Mouse (Mus musculus): ENCODE data around the gene Pknox2. TPM values are rescaled to one million over a fixed set of nuclear protein-coding genes. Genes with fewer than 3 reads are reported as not detected.
A peak's percentile ranks its signal among the peaks of the same experiment; 100 is the strongest.

Gene Pknox2
- total and polyA plus RNA-seq, 2 experiments from 2014 or later, result 2.0 to 7.3 TPM

DNA sequence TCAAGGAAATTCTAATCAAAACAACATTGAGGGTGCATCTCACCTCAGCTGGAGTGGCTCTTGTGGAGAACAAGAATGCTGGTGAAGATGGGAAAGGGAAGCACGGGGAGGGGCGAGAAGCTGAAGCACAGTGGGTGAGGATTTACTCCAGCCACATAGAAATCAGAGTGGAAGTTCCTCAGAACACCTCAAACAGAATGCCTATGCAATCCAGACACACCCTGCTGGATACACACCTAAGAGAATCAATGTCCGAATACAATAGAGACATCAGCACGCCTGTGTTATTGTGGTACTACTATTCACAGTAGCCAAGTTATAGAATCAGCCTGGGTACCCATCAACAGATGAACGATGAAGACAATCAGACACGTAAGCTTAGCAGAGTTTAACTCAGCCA is 18.2 kb downstream of the Pknox2 start:
- H3K4me3 ChIP-seq (ENCODE audit: low read depth, low read length), result no peak overlapping the region
- H3K36me3 ChIP-seq (replicated peaks; ENCODE audit: control insufficient read depth, insufficient read depth, low read length), result no peaks in the 10 kb centered on the region
- H3K9ac ChIP-seq (replicated peaks; ENCODE audit: low read depth, low read length), result no peak overlapping the region
- 84% methylated on average over 6 of the region's 6 CpGs for WGBS
- no peaks in the 10 kb centered on the region for H3K4me1 ChIP-seq (ENCODE audit: control insufficient read depth, insufficient read depth)
- H3K4me2 ChIP-seq (ENCODE audit: low read depth, low read length), result no peak overlapping the region
- no peaks in the 10 kb centered on the region for H3K9me3 ChIP-seq (replicated peaks; ENCODE audit: control insufficient read depth, low read length)
- no peak for DNase-seq (ENCODE audit: low spot score)
- no peak overlapping the region for H3K27ac ChIP-seq (ENCODE audit: low read depth)
- no peak for TF ChIP-seq CTCF (IDR thresholded peaks at IDR 0.05; ENCODE audit: low read depth)
- no peak for TF ChIP-seq EP300 (IDR thresholded peaks at IDR 0.05; ENCODE audit: low read depth)
- ATAC-seq (ENCODE audit: insufficient read depth, low read depth), result no peak
- no peaks in the 10 kb centered on the region for H3K27me3 ChIP-seq (ENCODE audit: control insufficient read depth, insufficient read depth, low read length)

DNA sequence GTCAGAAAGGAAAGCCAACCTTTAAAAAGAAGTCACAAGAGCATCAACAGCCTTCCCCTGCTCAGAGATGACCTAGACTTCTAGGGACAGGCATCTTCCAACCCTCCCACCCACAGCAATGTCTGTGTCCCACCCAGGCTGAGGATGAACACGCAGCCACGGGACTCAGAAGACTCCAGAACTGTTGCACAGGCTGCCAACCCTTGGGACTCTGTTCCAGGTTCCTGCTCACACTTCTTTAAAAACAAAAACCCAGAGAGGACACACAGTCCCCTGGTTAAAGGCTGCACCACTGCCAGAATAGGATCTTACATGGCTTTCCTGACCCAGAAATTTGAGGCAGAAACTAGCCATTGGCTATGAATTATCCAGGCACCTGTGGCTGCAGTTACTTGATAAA is 21.0 kb downstream of the Pknox2 start:
- Histone ChIP-seq H3K9me3 (replicated peaks; ENCODE audit: control insufficient read depth, low read length) (no peaks in the 10 kb centered on the region), H3K4me1 (ENCODE audit: control insufficient read depth, insufficient read depth) (no peaks in the 10 kb centered on the region), H3K9ac (replicated peaks; ENCODE audit: low read depth, low read length) (no peak overlapping the region), H3K27ac (ENCODE audit: low read depth) (no peak overlapping the region), H3K4me2 (ENCODE audit: low read depth, low read length) (no peak overlapping the region), H3K4me3 (ENCODE audit: low read depth, low read length) (no peak overlapping the region), H3K27me3 (ENCODE audit: control insufficient read depth, insufficient read depth, low read length) (no peaks in the 10 kb centered on the region), H3K36me3 (replicated peaks; ENCODE audit: control insufficient read depth, insufficient read depth, low read length) (no peaks in the 10 kb centered on the region)
- TF ChIP-seq EP300 (IDR thresholded peaks at IDR 0.05; ENCODE audit: low read depth) (no peak), CTCF (IDR thresholded peaks at IDR 0.05; ENCODE audit: low read depth) (no peak)
- ATAC-seq (ENCODE audit: insufficient read depth, low read depth), result no peak
- WGBS, result 82% methylated on average over 2 of the region's 2 CpGs
- DNase-seq (ENCODE audit: low spot score), result no peak

DNA sequence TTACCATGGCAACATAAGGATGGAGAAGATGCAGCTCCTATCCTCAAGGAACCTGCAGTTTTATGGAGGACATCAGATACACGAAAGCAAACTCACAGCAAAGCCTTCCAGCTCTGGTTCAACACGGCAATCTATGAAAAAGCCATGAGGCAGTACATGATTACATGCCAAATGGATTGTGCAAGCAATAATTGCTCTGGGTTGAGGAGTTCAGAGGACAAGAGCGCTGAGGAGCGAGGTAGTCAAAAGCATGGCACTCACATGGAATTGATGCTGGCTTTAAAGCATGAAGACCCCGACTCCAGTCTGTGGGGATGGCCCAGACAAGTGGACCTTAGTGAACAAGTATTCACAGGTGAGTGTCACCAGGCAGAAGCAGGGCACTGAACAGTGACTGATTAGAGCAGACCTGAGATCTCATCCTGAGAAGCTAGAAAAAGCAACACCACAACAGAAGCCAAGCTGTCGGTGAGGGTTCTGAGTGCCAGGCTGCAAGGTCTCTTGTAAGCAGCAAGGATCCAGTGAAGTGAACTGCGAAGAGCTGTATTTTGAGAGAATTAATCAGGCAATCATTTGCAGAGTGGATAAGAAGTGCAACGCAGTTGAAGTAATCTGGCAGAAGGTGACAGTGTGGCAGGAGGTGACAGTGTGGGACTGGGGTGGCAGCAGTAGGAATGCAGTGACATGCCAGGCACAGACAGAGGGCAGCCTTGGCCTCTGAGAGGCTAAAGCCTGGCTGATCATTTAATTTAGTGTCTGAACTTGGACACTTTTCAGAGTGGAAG is 22.3 kb downstream of the Pknox2 start:
- 74% methylated on average over 8 of the region's 8 CpGs for WGBS
- H3K4me3 ChIP-seq (ENCODE audit: low read depth, low read length), result no peak overlapping the region
- no peaks in the 10 kb centered on the region for H3K9me3 ChIP-seq (replicated peaks; ENCODE audit: control insufficient read depth, low read length)
- DNase-seq (ENCODE audit: low spot score) (no peak), ATAC-seq (ENCODE audit: insufficient read depth, low read depth) (no peak)
- H3K9ac ChIP-seq (replicated peaks; ENCODE audit: low read depth, low read length), result no peak overlapping the region
- H3K27ac ChIP-seq (ENCODE audit: low read depth), result no peak overlapping the region
- no peak overlapping the region for H3K4me2 ChIP-seq (ENCODE audit: low read depth, low read length)
- no peak for TF ChIP-seq EP300 (IDR thresholded peaks at IDR 0.05; ENCODE audit: low read depth)
- TF ChIP-seq CTCF (IDR thresholded peaks at IDR 0.05; ENCODE audit: low read depth), result peak; percentile 35
- H3K36me3 ChIP-seq (replicated peaks; ENCODE audit: control insufficient read depth, insufficient read depth, low read length), result no peaks in the 10 kb centered on the region
- H3K4me1 ChIP-seq (ENCODE audit: control insufficient read depth, insufficient read depth), result no peaks in the 10 kb centered on the region
- H3K27me3 ChIP-seq (ENCODE audit: control insufficient read depth, insufficient read depth, low read length), result no peaks in the 10 kb centered on the region

DNA sequence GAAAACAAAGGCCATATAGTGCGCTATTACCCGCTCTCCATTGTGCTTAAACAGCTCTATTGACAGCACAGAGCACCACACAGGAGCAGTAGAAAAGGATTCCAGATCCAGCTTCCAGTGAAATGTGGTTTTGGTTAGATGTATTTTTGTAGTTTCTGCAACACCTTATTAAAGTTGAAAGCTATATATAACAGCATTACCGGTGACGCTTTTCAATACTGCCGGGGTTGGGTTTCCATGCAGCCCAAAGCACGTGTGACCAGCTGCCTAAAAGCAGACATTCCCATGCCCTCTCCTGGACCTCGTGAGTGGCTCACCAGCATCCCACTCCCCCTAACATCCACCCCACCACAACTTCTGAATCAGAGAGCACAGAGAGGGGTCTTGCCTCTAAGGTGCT is 23.8 kb downstream of the Pknox2 start:
- Histone ChIP-seq H3K9me3 (replicated peaks; ENCODE audit: control insufficient read depth, low read length) (no peaks in the 10 kb centered on the region), H3K27ac (ENCODE audit: low read depth) (no peak overlapping the region), H3K36me3 (replicated peaks; ENCODE audit: control insufficient read depth, insufficient read depth, low read length) (no peaks in the 10 kb centered on the region), H3K4me3 (ENCODE audit: low read depth, low read length) (no peak overlapping the region), H3K4me2 (ENCODE audit: low read depth, low read length) (no peak overlapping the region), H3K9ac (replicated peaks; ENCODE audit: low read depth, low read length) (no peak overlapping the region), H3K4me1 (ENCODE audit: control insufficient read depth, insufficient read depth) (no peaks in the 10 kb centered on the region), H3K27me3 (ENCODE audit: control insufficient read depth, insufficient read depth, low read length) (no peaks in the 10 kb centered on the region)
- ATAC-seq (ENCODE audit: insufficient read depth, low read depth), result no peak
- DNase-seq (ENCODE audit: low spot score), result no peak
- WGBS, result 72% methylated on average over 7 of the region's 7 CpGs
- no peak for TF ChIP-seq CTCF (IDR thresholded peaks at IDR 0.05; ENCODE audit: low read depth)
- no peak for TF ChIP-seq EP300 (IDR thresholded peaks at IDR 0.05; ENCODE audit: low read depth)

DNA sequence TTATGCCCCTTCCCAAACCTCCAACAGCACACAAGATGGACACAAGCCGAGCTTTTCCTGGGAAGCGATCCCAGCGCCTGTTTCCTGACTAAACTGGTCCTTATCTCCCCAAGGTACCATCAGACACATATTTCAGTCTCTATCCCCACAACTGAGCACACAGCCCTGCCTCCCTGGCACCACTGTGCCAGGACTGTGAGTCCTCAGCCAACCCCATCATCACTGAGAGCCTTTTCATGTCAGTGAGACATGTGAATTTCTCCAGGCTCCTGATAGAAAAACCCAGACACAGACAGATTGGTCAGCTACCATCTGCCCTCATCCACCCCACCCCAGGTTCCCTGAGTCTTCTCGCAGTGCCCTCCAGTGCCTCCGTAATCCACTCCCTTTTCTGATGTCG is 24.2 kb downstream of the Pknox2 start:
- H3K27ac ChIP-seq (ENCODE audit: low read depth), result no peak overlapping the region
- no peak overlapping the region for H3K4me3 ChIP-seq (ENCODE audit: low read depth, low read length)
- H3K9me3 ChIP-seq (replicated peaks; ENCODE audit: control insufficient read depth, low read length), result no peaks in the 10 kb centered on the region
- WGBS, result 67% methylated on average over 6 of the region's 6 CpGs
- DNase-seq (ENCODE audit: low spot score) (no peak), ATAC-seq (ENCODE audit: insufficient read depth, low read depth) (no peak)
- TF ChIP-seq CTCF (IDR thresholded peaks at IDR 0.05; ENCODE audit: low read depth) (no peak), EP300 (IDR thresholded peaks at IDR 0.05; ENCODE audit: low read depth) (no peak)
- no peaks in the 10 kb centered on the region for H3K36me3 ChIP-seq (replicated peaks; ENCODE audit: control insufficient read depth, insufficient read depth, low read length)
- H3K27me3 ChIP-seq (ENCODE audit: control insufficient read depth, insufficient read depth, low read length), result no peaks in the 10 kb centered on the region
- no peak overlapping the region for H3K9ac ChIP-seq (replicated peaks; ENCODE audit: low read depth, low read length)
- no peak overlapping the region for H3K4me2 ChIP-seq (ENCODE audit: low read depth, low read length)
- no peaks in the 10 kb centered on the region for H3K4me1 ChIP-seq (ENCODE audit: control insufficient read depth, insufficient read depth)

DNA sequence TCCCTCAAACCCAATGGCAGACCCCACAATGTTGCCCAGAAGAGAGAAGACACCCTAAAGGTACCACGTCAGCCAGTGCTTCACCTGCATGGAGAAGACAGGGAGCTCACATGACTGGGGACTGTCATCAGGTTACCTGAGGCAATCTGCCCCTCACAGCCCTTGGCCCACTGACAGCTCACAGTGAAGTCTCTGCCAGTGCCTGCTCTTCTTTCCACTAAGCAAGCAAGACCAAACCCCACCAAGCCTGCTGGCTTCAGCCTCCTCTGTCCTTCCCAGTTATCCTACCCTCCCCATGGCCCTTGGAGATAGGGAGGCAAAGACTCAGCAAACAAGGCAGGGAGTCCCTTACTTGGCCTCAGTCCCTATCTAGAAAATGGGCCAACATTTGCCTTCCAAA is 24.8 kb downstream of the Pknox2 start:
- 74% methylated on average over 1 of the region's 1 CpGs for WGBS

More for the DNA sequence above, 24.8 kb downstream of the Pknox2 start:
- TF ChIP-seq CTCF (IDR thresholded peaks at IDR 0.05; ENCODE audit: low read depth) (no peak), EP300 (IDR thresholded peaks at IDR 0.05; ENCODE audit: low read depth) (no peak)
- Histone ChIP-seq H3K27me3 (ENCODE audit: control insufficient read depth, insufficient read depth, low read length) (no peaks in the 10 kb centered on the region), H3K4me3 (ENCODE audit: low read depth, low read length) (no peak overlapping the region), H3K9ac (replicated peaks; ENCODE audit: low read depth, low read length) (no peak overlapping the region), H3K27ac (ENCODE audit: low read depth) (no peak overlapping the region), H3K4me2 (ENCODE audit: low read depth, low read length) (no peak overlapping the region), H3K9me3 (replicated peaks; ENCODE audit: control insufficient read depth, low read length) (no peaks in the 10 kb centered on the region), H3K4me1 (ENCODE audit: control insufficient read depth, insufficient read depth) (no peaks in the 10 kb centered on the region), H3K36me3 (replicated peaks; ENCODE audit: control insufficient read depth, insufficient read depth, low read length) (no peaks in the 10 kb centered on the region)
- ATAC-seq (ENCODE audit: insufficient read depth, low read depth), result no peak
- no peak for DNase-seq (ENCODE audit: low spot score)
